Mouse (Mus musculus): ENCODE results near the gene Il1rn. TPM values are rescaled to one million over a fixed set of nuclear protein-coding genes. Genes with fewer than 3 reads are reported as not detected.

Gene Il1rn
- polyA plus RNA-seq (2011; ENCODE audit: insufficient read length, low read depth, missing spikeins), result 111 and 212 TPM in 2 replicates

- TF ChIP-seq POLR2A (IDR thresholded peaks at IDR 0.05; ENCODE audit: low read depth, low read length) (peak; percentile 75), CTCF (IDR thresholded peaks at IDR 0.05; ENCODE audit: borderline replicate concordance, insufficient read depth, low read length) (no peak)
- Histone ChIP-seq H3K27ac (ENCODE audit: insufficient read depth, low read length) (peak within 1 kb of the TSS; percentile 79), H3K4me1 (ENCODE audit: control insufficient read depth, insufficient read depth, low read length) (no peaks in the 10 kb centered on the region), H3K4me3 (ENCODE audit: insufficient read depth, low read length) (no peak within 1 kb of the TSS)
Measured at GRCm38 (mm10) chr2:24336545-24336944, at the start of gene Il1rn. Il1rn (plus strand) TSS chr2:24336853.

- Histone ChIP-seq H3K27ac (ENCODE audit: insufficient read depth, low read length) (no peak within 1 kb of the TSS), H3K4me3 (ENCODE audit: insufficient read depth, low read length) (no peak within 1 kb of the TSS), H3K4me1 (ENCODE audit: control insufficient read depth, insufficient read depth, low read length) (no peaks in the 10 kb centered on the region)
- TF ChIP-seq CTCF (IDR thresholded peaks at IDR 0.05; ENCODE audit: borderline replicate concordance, insufficient read depth, low read length), result no peak
- no peak for TF ChIP-seq POLR2A (IDR thresholded peaks at IDR 0.05; ENCODE audit: low read depth, low read length)
Measured at GRCm38 (mm10) chr2:24290896-24291295, 45.8 kb upstream of the Il1rn start, which contains the start of gene Il1f10. Il1f10 (plus strand) TSS chr2:24291196.

GRCm38 (mm10) chr2:24294616-24295015, 42.0 kb upstream of the Il1rn start:
- Histone ChIP-seq H3K4me3 (ENCODE audit: insufficient read depth, low read length) (no peak overlapping the region), H3K27ac (ENCODE audit: insufficient read depth, low read length) (peak overlapping the region; percentile 60), H3K4me1 (ENCODE audit: control insufficient read depth, insufficient read depth, low read length) (no peaks in the 10 kb centered on the region)
- TF ChIP-seq CTCF (IDR thresholded peaks at IDR 0.05; ENCODE audit: borderline replicate concordance, insufficient read depth, low read length) (no peak), POLR2A (IDR thresholded peaks at IDR 0.05; ENCODE audit: low read depth, low read length) (no peak)

GRCm38 (mm10) chr2:24296837-24297236, 39.8 kb upstream of the Il1rn start:
- Histone ChIP-seq H3K27ac (ENCODE audit: insufficient read depth, low read length) (no peak overlapping the region), H3K4me3 (ENCODE audit: insufficient read depth, low read length) (no peak overlapping the region), H3K4me1 (ENCODE audit: control insufficient read depth, insufficient read depth, low read length) (no peaks in the 10 kb centered on the region)
- no peak for TF ChIP-seq POLR2A (IDR thresholded peaks at IDR 0.05; ENCODE audit: low read depth, low read length)
- no peak for TF ChIP-seq CTCF (IDR thresholded peaks at IDR 0.05; ENCODE audit: borderline replicate concordance, insufficient read depth, low read length)

- no peak overlapping the region for H3K4me3 ChIP-seq (ENCODE audit: insufficient read depth, low read length)
- TF ChIP-seq POLR2A (IDR thresholded peaks at IDR 0.05; ENCODE audit: low read depth, low read length) (no peak), CTCF (IDR thresholded peaks at IDR 0.05; ENCODE audit: borderline replicate concordance, insufficient read depth, low read length) (no peak)
- H3K4me1 ChIP-seq (ENCODE audit: control insufficient read depth, insufficient read depth, low read length), result no peaks in the 10 kb centered on the region
- H3K27ac ChIP-seq (ENCODE audit: insufficient read depth, low read length), result peak overlapping the region; percentile 73
Measured at GRCm38 (mm10) chr2:24311302-24312001, 25.2 kb upstream of the Il1rn start.

GRCm38 (mm10) chr2:24316919-24317318, 19.7 kb upstream of the Il1rn start:
- no peaks in the 10 kb centered on the region for H3K4me1 ChIP-seq (ENCODE audit: control insufficient read depth, insufficient read depth, low read length)
- H3K27ac ChIP-seq (ENCODE audit: insufficient read depth, low read length), result no peak overlapping the region
- TF ChIP-seq POLR2A (IDR thresholded peaks at IDR 0.05; ENCODE audit: low read depth, low read length) (no peak), CTCF (IDR thresholded peaks at IDR 0.05; ENCODE audit: borderline replicate concordance, insufficient read depth, low read length) (no peak)
- no peak overlapping the region for H3K4me3 ChIP-seq (ENCODE audit: insufficient read depth, low read length)

GRCm38 (mm10) chr2:24317919-24318598, 18.6 kb upstream of the Il1rn start:
- H3K27ac ChIP-seq (ENCODE audit: insufficient read depth, low read length), result no peak overlapping the region
- H3K4me3 ChIP-seq (ENCODE audit: insufficient read depth, low read length), result no peak overlapping the region
- H3K4me1 ChIP-seq (ENCODE audit: control insufficient read depth, insufficient read depth, low read length), result no peaks in the 10 kb centered on the region
- TF ChIP-seq POLR2A (IDR thresholded peaks at IDR 0.05; ENCODE audit: low read depth, low read length) (no peak), CTCF (IDR thresholded peaks at IDR 0.05; ENCODE audit: borderline replicate concordance, insufficient read depth, low read length) (no peak)

GRCm38 (mm10) chr2:24335333-24335732, 1.3 kb upstream of the Il1rn start:
- peak overlapping the region; percentile 79 for H3K27ac ChIP-seq (ENCODE audit: insufficient read depth, low read length)

GRCm38 (mm10) chr2:24341395-24341885, 4.8 kb downstream of the Il1rn start:
- TF ChIP-seq CTCF (IDR thresholded peaks at IDR 0.05; ENCODE audit: borderline replicate concordance, insufficient read depth, low read length), result no peak
- TF ChIP-seq POLR2A (IDR thresholded peaks at IDR 0.05; ENCODE audit: low read depth, low read length), result no peak
- Histone ChIP-seq H3K4me1 (ENCODE audit: control insufficient read depth, insufficient read depth, low read length) (no peaks in the 10 kb centered on the region), H3K27ac (ENCODE audit: insufficient read depth, low read length) (no peak overlapping the region), H3K4me3 (ENCODE audit: insufficient read depth, low read length) (no peak overlapping the region)

More at GRCm38 (mm10) chr2:24335333-24335732, 1.3 kb upstream of the Il1rn start:
- H3K4me3 ChIP-seq (ENCODE audit: insufficient read depth, low read length), result no peak overlapping the region
- no peaks in the 10 kb centered on the region for H3K4me1 ChIP-seq (ENCODE audit: control insufficient read depth, insufficient read depth, low read length)
- no peak for TF ChIP-seq CTCF (IDR thresholded peaks at IDR 0.05; ENCODE audit: borderline replicate concordance, insufficient read depth, low read length)
- no peak for TF ChIP-seq POLR2A (IDR thresholded peaks at IDR 0.05; ENCODE audit: low read depth, low read length)

- H3K4me1 ChIP-seq (ENCODE audit: control insufficient read depth, insufficient read depth, low read length), result no peaks in the 10 kb centered on the region
- H3K4me3 ChIP-seq (ENCODE audit: insufficient read depth, low read length), result no peak overlapping the region
- no peak for TF ChIP-seq CTCF (IDR thresholded peaks at IDR 0.05; ENCODE audit: borderline replicate concordance, insufficient read depth, low read length)
- TF ChIP-seq POLR2A (IDR thresholded peaks at IDR 0.05; ENCODE audit: low read depth, low read length), result no peak
- no peak overlapping the region for H3K27ac ChIP-seq (ENCODE audit: insufficient read depth, low read length)
Measured at GRCm38 (mm10) chr2:24344619-24345018, 8.0 kb downstream of the Il1rn start.
